Mouse (Mus musculus) heart, postnatal 0 days (tissue): Measurements from ENCODE around the gene Grm3.
A peak's percentile ranks its signal among the peaks of the same experiment; 100 is the strongest.

Source experiments
- CTCF ChIP-seq: IDR thresholded peaks from 2 replicates; pipeline ENCODE4 v1.5.1; 2016; ENCODE audit warnings: antibody characterized with exemption, control low read depth, low read depth
- EP300 ChIP-seq: IDR thresholded peaks from 2 replicates; pipeline ENCODE4 v1.6.1; 2016; ENCODE audit warnings: antibody characterized with exemption, low read depth

GRCm38 (mm10) chr5:9627220-9627619 is 97.8 kb downstream of the Grm3 start:
- TF ChIP-seq CTCF (peak; percentile 36; the same call in 1 of the 2 replicates), EP300 (no peak)
